Mouse (Mus musculus): ENCODE results near the gene Mrpl11. TPM values are rescaled to one million over a fixed set of nuclear protein-coding genes. Genes with fewer than 3 reads are reported as not detected.
"Not testable (repeated sequence)": the region's sequence is repeated elsewhere in the genome, so short reads cannot be mapped to it uniquely, and the experiment has no call there.

Mrpl11 gene
- polyA plus RNA-seq, 1 experiment from 2014 or later: 83.4 TPM

DNA sequence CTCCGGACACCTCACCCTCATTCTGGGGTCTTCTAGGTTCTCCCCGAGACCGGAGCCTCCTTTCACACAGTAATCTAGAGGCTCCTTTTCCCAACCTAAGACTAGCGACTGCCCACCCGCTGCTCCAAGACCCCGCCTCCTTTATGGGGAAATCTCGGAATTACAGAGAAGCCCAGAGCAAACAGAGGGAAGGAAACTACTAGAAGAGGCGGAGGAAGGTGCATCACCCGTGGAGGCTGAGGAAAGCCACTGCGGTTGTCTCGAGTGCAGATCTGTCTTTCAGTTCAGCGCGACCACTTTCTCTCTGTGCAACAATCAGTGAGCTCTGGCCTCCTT, 18.7 kb upstream of the Mrpl11 start:
- H3K9ac ChIP-seq: peak overlapping the region; percentile 60
- 5% methylated on average over 13 of the region's 13 CpGs for WGBS
- H3K27ac ChIP-seq: no peak overlapping the region

DNA sequence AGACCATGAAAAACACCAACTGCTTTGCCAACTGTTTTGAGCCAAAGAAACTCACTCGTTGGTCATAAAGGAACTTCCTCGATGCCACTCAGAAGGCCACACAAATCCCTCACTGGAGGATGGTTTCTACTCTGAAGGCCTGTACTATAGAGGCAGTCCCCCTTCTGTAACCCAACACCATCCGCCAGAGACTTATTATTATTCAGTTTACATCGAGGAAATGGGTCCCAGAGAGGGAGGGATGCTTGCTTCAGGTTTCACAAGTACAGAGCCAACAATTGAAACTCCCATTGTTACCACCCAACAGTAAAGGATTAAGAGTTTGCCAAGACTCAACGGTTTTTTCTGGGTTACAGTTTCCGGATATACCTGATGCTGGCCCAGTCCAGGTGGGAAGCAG, 16.4 kb upstream of the Mrpl11 start:
- H3K27ac ChIP-seq: no peak overlapping the region
- no peaks in the 10 kb centered on the region for H3K36me3 ChIP-seq
- H3K9me3 ChIP-seq: no peaks in the 10 kb centered on the region
- WGBS: 38% methylated on average over 6 of the region's 6 CpGs
- no peak overlapping the region for H3K4me2 ChIP-seq
- H3K4me1 ChIP-seq: peaks cover 10% of the 10 kb centered on the region
- H3K9ac ChIP-seq: no peak overlapping the region
- no peak for ATAC-seq (ENCODE audit: insufficient number of reproducible peaks, low FRiP score, low TSS enrichment, low read depth)
- no peaks in the 10 kb centered on the region; the same call in 1 of the 2 replicates for H3K27me3 ChIP-seq
- H3K4me3 ChIP-seq: no peak overlapping the region

More for the DNA sequence above, 18.7 kb upstream of the Mrpl11 start:
- ATAC-seq (ENCODE audit: insufficient number of reproducible peaks, low FRiP score, low TSS enrichment, low read depth): peak; percentile 64; the same call in 1 of the 2 replicates
- Histone ChIP-seq H3K27me3 (no peaks in the 10 kb centered on the region; the same call in 1 of the 2 replicates), H3K36me3 (no peaks in the 10 kb centered on the region), H3K9me3 (no peaks in the 10 kb centered on the region), H3K4me3 (peak overlapping the region; percentile 70), H3K4me2 (peak overlapping the region; percentile 94), H3K4me1 (peaks cover 11% of the 10 kb centered on the region)

DNA sequence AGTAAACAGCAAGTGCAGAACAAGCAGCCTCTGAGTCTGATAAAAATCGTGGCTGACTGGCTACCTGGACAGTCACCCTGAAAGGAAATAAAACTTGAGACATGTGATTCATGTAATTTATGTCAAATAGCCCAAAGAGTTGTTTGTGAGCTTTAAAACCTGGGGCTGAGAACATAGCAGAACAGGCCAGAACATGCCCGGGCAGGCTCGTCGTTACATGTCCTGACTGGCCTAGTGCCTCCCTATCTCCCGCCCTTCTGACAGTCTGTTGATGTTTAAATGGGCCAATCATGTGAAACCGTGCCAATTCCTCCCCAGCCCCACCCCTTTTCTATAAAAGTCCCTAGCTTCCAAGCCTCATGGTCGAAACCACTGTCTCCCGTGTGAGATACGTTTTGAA, 13.3 kb upstream of the Mrpl11 start:
- not testable (repeated sequence) for H3K9ac ChIP-seq; H3K4me2 ChIP-seq; H3K27me3 ChIP-seq; H3K27ac ChIP-seq; ATAC-seq (ENCODE audit: insufficient number of reproducible peaks, low FRiP score, low TSS enrichment, low read depth); H3K9me3 ChIP-seq; H3K4me3 ChIP-seq; H3K36me3 ChIP-seq; H3K4me1 ChIP-seq
- WGBS: 78% methylated on average over 9 of the region's 9 CpGs

DNA sequence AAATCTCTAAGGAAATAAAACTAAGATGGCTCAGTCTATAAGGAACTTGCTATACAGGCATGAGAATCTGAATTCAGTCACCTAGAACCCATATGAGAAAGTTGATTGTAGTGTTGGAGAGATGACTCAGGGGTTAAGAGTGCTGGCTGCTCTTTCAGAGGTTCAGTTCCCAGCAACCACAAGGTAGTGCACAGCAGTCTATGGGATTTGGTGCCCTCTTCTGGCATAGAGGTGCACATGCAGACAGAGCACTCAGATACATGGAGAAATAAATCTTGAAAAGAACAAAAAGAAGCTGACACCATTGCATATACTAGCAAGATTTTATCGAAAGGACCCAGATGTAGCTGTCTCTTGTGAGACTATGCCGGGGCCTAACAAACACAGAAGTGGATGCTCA, 6.3 kb downstream of the Mrpl11 start:
- H3K9me3 ChIP-seq: no peaks in the 10 kb centered on the region

DNA sequence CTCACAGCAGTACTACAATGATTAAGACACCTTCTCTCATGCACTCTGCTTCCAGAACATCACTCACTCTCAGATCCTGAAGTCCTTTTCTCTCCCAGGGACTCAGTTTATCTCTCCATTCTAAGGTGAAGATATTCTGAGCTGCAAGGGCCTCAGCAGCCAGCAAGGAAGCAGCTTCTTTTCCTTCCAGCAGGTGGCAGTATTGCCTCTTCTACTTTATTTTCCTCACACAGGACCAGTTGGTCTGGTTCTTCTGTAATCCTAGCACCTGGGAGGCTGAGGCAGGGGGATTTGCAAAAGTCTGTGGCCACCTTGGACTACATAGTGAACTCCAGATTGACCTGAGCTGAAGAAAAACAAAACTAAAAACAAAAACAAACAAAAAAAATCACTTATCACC, 19.8 kb downstream of the Mrpl11 start:
- H3K4me2 ChIP-seq: no peak overlapping the region
- H3K4me3 ChIP-seq: no peak overlapping the region
- peaks cover 33% of the 10 kb centered on the region for H3K27me3 ChIP-seq
- no peak overlapping the region for H3K27ac ChIP-seq
- no peaks in the 10 kb centered on the region for H3K4me1 ChIP-seq
- no peak overlapping the region for H3K9ac ChIP-seq
- H3K9me3 ChIP-seq: no peaks in the 10 kb centered on the region
- no peak for ATAC-seq (ENCODE audit: insufficient number of reproducible peaks, low FRiP score, low TSS enrichment, low read depth)
- H3K36me3 ChIP-seq: no peaks in the 10 kb centered on the region

More for the DNA sequence above, 6.3 kb downstream of the Mrpl11 start:
- peaks cover 33% of the 10 kb centered on the region for H3K36me3 ChIP-seq
- no peak overlapping the region for H3K4me3 ChIP-seq
- no peak overlapping the region for H3K4me2 ChIP-seq
- peaks cover 1% of the 10 kb centered on the region; the same call in 1 of the 2 replicates for H3K4me1 ChIP-seq
- H3K27ac ChIP-seq: no peak overlapping the region
- no peak overlapping the region for H3K9ac ChIP-seq
- H3K27me3 ChIP-seq: no peaks in the 10 kb centered on the region
- no peak for ATAC-seq (ENCODE audit: insufficient number of reproducible peaks, low FRiP score, low TSS enrichment, low read depth)
- 88% methylated on average over 2 of the region's 2 CpGs for WGBS

DNA sequence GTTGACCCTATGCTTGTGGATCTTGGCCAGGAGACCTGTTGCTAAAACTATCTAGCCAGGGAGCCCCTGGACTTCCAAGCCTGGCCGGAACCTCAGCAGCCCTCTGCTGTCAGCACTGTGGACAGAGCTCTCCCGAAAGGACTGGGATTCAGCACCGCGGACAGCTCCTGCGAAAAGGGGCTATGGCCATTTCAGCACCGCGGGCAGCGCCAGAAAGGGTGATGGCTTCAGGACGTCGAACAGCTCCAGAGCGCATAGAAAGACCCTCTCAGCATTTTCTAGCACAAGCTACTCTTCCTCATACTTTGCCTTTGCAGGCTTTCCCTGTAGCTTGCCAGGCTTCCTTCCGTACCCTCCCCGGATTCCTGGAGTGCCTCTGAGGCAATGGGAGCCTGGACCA, 27.1 kb downstream of the Mrpl11 start:
- no peak for ATAC-seq (ENCODE audit: insufficient number of reproducible peaks, low FRiP score, low TSS enrichment, low read depth)
- Histone ChIP-seq H3K9me3 (no peaks in the 10 kb centered on the region), H3K4me1 (peaks cover 14% of the 10 kb centered on the region), H3K9ac (no peak overlapping the region), H3K27me3 (peaks cover 70% of the 10 kb centered on the region), H3K4me3 (no peak overlapping the region), H3K27ac (no peak overlapping the region), H3K4me2 (no peak overlapping the region), H3K36me3 (no peaks in the 10 kb centered on the region)
- WGBS: 3% methylated on average over 13 of the region's 13 CpGs

DNA sequence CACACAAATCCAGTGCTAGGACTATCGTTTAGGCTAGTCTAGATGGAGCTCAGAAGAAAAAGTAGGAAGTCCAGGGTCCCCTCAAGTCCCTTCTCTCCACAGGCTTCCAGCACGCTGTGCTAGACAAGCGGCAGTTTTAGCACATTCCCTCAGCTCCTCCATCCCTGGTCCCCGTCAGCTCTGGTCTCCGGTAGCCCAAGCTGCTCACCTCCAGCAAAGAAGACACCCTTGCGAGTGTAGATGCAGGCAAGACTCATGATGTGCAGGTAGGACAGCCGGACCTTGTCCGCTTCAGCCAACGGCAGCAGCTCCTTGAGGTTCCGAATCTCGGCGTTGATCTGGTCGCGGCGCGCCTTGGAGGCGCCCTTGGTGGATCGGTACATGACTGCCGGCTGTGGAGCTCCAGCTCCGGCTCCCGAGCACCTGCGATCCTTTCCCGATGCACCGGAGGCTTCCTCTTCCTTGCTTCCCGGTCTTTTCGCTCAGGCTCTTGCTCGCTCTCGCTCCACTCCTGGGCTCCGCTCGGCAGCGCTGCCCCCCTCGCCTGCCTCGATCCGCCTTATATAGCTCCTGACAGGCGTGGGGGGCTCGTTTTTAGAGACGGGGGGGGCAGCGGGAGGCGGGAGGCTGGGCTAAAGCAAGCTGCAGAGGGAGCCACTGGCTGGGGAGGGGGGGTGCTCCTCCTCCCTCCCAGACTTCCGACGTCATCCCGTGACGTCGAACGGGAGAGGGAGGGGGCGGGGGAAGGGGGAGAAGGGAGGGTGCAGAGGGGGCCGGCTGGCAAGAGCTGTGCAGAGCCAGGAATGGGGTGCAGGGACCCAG, 27.7 kb downstream of the Mrpl11 start:
- H3K4me1 ChIP-seq: peaks cover 14% of the 10 kb centered on the region
- ATAC-seq (ENCODE audit: insufficient number of reproducible peaks, low FRiP score, low TSS enrichment, low read depth): no peak
- H3K27me3 ChIP-seq: peaks cover 70% of the 10 kb centered on the region
- WGBS: 20% methylated on average over 44 of the region's 47 CpGs
- no peak overlapping the region for H3K9ac ChIP-seq
- H3K9me3 ChIP-seq: no peaks in the 10 kb centered on the region
- H3K4me3 ChIP-seq: no peak overlapping the region
- H3K4me2 ChIP-seq: no peak overlapping the region
- H3K36me3 ChIP-seq: no peaks in the 10 kb centered on the region
- no peak overlapping the region for H3K27ac ChIP-seq

DNA sequence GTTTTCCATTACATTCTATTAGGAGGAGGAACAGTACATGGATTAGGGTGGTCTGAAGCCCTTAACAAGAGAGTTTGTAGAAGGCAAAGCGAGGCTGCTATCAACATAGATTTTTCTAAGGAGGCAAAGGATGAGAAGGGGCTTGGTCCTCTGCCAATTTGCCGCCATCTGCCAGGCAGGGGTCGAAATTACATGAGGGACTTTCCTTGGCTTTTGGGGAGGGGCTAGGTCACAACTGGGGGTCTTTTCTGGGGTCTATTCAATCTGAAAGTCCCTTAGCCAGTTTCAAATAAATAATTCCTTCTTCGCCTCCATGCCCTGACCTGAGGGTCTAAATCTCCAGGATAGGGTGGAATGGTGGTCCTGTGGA, 28.3 kb downstream of the Mrpl11 start, which contains the start of gene Npas4:
Gene Npas4 (minus strand): TSS at position 61 of the 370 bp plus-strand sequence.
- 24% methylated on average over 4 of the region's 4 CpGs for WGBS
- Histone ChIP-seq H3K36me3 (no peaks in the 10 kb centered on the region), H3K4me3 (no peak within 1 kb of the TSS), H3K9me3 (no peaks in the 10 kb centered on the region), H3K4me1 (peaks cover 14% of the 10 kb centered on the region), H3K9ac (no peak within 1 kb of the TSS), H3K27ac (no peak within 1 kb of the TSS), H3K4me2 (no peak within 1 kb of the TSS), H3K27me3 (peaks cover 65% of the 10 kb centered on the region)
- ATAC-seq (ENCODE audit: insufficient number of reproducible peaks, low FRiP score, low TSS enrichment, low read depth): no peak

DNA sequence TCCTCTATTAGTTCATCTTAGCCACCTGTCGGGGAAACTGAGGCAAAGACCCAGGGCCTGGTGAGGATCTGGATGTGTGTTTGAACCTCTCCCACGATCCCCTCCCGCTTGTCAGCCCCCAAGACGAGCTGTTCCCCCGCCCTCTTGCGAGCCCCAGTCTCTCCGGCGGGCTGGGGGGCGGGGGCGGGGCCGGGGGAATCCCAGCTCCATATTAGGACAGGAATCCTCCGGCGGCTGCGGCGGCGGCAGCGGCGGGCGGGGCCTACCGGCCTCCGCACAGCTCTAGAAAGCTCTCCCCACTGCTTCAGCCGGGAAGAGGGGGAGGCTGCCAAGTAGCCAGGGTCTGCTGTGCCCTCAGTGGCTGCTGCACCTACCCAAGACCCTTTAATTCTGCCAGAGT, 28.8 kb downstream of the Mrpl11 start:
- WGBS: 2% methylated on average over 22 of the region's 22 CpGs
- no peaks in the 10 kb centered on the region for H3K36me3 ChIP-seq
- no peak overlapping the region for H3K9ac ChIP-seq
- H3K4me2 ChIP-seq: no peak overlapping the region
- no peak for ATAC-seq (ENCODE audit: insufficient number of reproducible peaks, low FRiP score, low TSS enrichment, low read depth)
- peaks cover 64% of the 10 kb centered on the region for H3K27me3 ChIP-seq
- no peak overlapping the region for H3K27ac ChIP-seq
- no peak overlapping the region for H3K4me3 ChIP-seq
- no peaks in the 10 kb centered on the region for H3K9me3 ChIP-seq
- peaks cover 14% of the 10 kb centered on the region for H3K4me1 ChIP-seq

DNA sequence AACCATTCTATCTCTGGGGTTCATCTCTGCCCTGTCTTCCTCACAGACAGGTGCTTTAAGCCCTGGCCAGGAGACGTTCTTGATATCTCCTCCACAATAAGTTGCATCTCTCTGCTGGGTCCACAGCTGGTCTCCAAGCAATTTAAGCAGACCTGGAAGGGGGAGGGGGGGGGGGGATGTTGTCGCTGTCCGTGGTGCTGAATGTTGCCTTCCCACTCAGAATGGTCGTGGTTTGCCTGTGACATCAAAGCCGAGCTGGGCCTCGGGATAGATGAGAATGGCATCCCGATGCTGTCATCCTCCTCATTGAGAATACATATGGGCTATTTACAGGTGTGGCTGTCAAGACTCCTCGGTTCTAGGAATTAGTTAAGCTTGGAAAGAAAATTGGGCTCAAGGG, 30.4 kb downstream of the Mrpl11 start:
- H3K4me1 ChIP-seq: peaks cover 14% of the 10 kb centered on the region
- WGBS: 16% methylated on average over 8 of the region's 8 CpGs
- H3K4me2 ChIP-seq: no peak overlapping the region
- H3K27me3 ChIP-seq: peaks cover 69% of the 10 kb centered on the region
- no peak overlapping the region for H3K27ac ChIP-seq
- H3K36me3 ChIP-seq: no peaks in the 10 kb centered on the region
- H3K4me3 ChIP-seq: no peak overlapping the region
- H3K9me3 ChIP-seq: no peaks in the 10 kb centered on the region
- no peak for ATAC-seq (ENCODE audit: insufficient number of reproducible peaks, low FRiP score, low TSS enrichment, low read depth)
- no peak overlapping the region for H3K9ac ChIP-seq

DNA sequence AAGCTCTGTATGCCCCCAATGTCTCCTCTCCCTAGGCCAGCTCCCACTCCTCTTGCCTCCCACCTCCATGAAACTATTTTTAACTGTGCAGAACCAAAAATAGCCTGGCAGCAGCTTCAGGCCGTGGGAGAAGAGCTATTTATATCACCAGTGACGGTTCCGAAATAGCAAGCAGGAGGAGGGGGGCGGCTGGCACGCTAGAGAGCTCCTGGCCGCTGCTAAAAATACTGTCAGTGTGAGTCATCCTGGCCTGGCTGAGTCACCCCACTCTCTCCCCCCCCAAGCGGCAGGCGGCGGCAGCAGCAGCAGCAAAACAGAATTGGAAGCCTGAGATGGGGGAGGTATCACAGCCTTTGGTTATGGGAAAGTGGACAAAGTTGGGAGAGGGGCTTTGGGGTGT, 31.0 kb downstream of the Mrpl11 start:
- Histone ChIP-seq H3K9me3 (no peaks in the 10 kb centered on the region), H3K27ac (no peak overlapping the region), H3K36me3 (no peaks in the 10 kb centered on the region), H3K27me3 (peaks cover 71% of the 10 kb centered on the region), H3K9ac (no peak overlapping the region), H3K4me3 (no peak overlapping the region), H3K4me1 (peaks cover 14% of the 10 kb centered on the region), H3K4me2 (no peak overlapping the region)
- 2% methylated on average over 9 of the region's 9 CpGs for WGBS
- peak; percentile 35; the same call in 1 of the 2 replicates for ATAC-seq (ENCODE audit: insufficient number of reproducible peaks, low FRiP score, low TSS enrichment, low read depth)

DNA sequence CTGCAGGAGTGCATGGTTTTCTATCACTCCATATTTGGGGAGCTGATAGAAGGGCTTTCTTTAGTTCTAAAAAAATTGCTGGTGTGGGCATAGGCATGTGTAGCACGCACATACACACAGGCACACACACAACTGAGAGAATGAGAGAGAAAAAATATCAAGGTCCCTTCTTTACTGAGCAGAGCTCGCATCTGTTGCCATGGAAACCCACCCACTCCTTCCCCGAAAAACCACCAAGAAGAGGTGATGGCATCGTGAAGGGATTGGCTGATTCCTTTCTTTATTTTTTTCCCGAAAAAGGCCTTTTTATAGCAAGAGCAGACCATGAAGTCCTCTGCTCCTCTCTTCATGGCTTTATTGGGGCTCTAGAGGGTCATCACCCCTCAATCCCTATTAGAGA, 32.1 kb downstream of the Mrpl11 start:
- H3K36me3 ChIP-seq: no peaks in the 10 kb centered on the region
- H3K9me3 ChIP-seq: no peaks in the 10 kb centered on the region
- H3K4me1 ChIP-seq: peaks cover 14% of the 10 kb centered on the region
- ATAC-seq (ENCODE audit: insufficient number of reproducible peaks, low FRiP score, low TSS enrichment, low read depth): no peak
- H3K4me2 ChIP-seq: no peak overlapping the region
- peaks cover 71% of the 10 kb centered on the region for H3K27me3 ChIP-seq
- H3K4me3 ChIP-seq: no peak overlapping the region
- H3K27ac ChIP-seq: no peak overlapping the region
- H3K9ac ChIP-seq: no peak overlapping the region
- 58% methylated on average over 5 of the region's 5 CpGs for WGBS

Data from limb, embryonic 15.5 days (tissue).